Mouse (Mus musculus): ENCODE results near the gene 4833439L19Rik.
"Not testable (repeated sequence)": the region's sequence is repeated elsewhere in the genome, so short reads cannot be mapped to it uniquely, and the experiment has no call there.

4833439L19Rik gene

GRCm38 (mm10) chr13:54565201-54565581 is at the start of gene 4833439L19Rik:
TSS of gene 4833439L19Rik (minus strand) at chr13:54565435.
- in situ Hi-C loops (cut with MseI, MboI): no loop called here

GRCm38 (mm10) chr13:54613141-54613540 is 47.9 kb upstream of the 4833439L19Rik start:
- in situ Hi-C loops (cut with MseI, MboI): not testable (repeated sequence)

GRCm38 (mm10) chr13:54610972-54611754 is 45.9 kb upstream of the 4833439L19Rik start, which contains the start of gene Cltb:
TSS of gene Cltb (minus strand) at chr13:54611344.
- in situ Hi-C loops (cut with MseI, MboI): no loop called here

GRCm38 (mm10) chr13:54610613-54610971 is 45.4 kb upstream of the 4833439L19Rik start:
- in situ Hi-C loops (cut with MseI, MboI): no loop called here

- in situ Hi-C loops (cut with MseI, MboI): no loop called here
Measured at GRCm38 (mm10) chr13:54609301-54609700, 44.1 kb upstream of the 4833439L19Rik start.

- in situ Hi-C loops (cut with MseI, MboI): no loop called here
Measured at GRCm38 (mm10) chr13:54608666-54609065, 43.4 kb upstream of the 4833439L19Rik start.

GRCm38 (mm10) chr13:54608002-54608401 is 42.8 kb upstream of the 4833439L19Rik start:
- in situ Hi-C loops (cut with MseI, MboI): no loop called here

GRCm38 (mm10) chr13:54607204-54607603 is 42.0 kb upstream of the 4833439L19Rik start:
- in situ Hi-C loops (cut with MseI, MboI): no loop called here

GRCm38 (mm10) chr13:54605426-54605825 is 40.2 kb upstream of the 4833439L19Rik start:
- in situ Hi-C loops (cut with MseI, MboI): no loop called here

GRCm38 (mm10) chr13:54604221-54604620 is 39.0 kb upstream of the 4833439L19Rik start:
- in situ Hi-C loops (cut with MseI, MboI): no loop called here

GRCm38 (mm10) chr13:54603501-54603900 is 38.3 kb upstream of the 4833439L19Rik start:
- in situ Hi-C loops (cut with MseI, MboI): no loop called here

- in situ Hi-C loops (cut with MseI, MboI): no loop called here
Measured at GRCm38 (mm10) chr13:54602639-54603111, 37.4 kb upstream of the 4833439L19Rik start.

GRCm38 (mm10) chr13:54598622-54599143 is 33.4 kb upstream of the 4833439L19Rik start:
- in situ Hi-C loops (cut with MseI, MboI): no loop called here

GRCm38 (mm10) chr13:54596870-54597269 is 31.6 kb upstream of the 4833439L19Rik start:
- in situ Hi-C loops (cut with MseI, MboI): no loop called here

- in situ Hi-C loops (cut with MseI, MboI): no loop called here
Measured at GRCm38 (mm10) chr13:54596107-54596690, 31.0 kb upstream of the 4833439L19Rik start.

GRCm38 (mm10) chr13:54593617-54594016 is 28.4 kb upstream of the 4833439L19Rik start:
- in situ Hi-C loops (cut with MseI, MboI): no loop called here

- in situ Hi-C loops (cut with MseI, MboI): no loop called here
Measured at GRCm38 (mm10) chr13:54591776-54592356, 26.6 kb upstream of the 4833439L19Rik start.

GRCm38 (mm10) chr13:54589996-54590951 is 25.0 kb upstream of the 4833439L19Rik start, which contains the start of the genes Nop16 and Higd2a:
TSS of gene Nop16 (minus strand) at chr13:54590090.
TSS of gene Higd2a (plus strand) at chr13:54590207.
- in situ Hi-C loops (cut with MseI, MboI): no loop called here

- in situ Hi-C loops (cut with MseI, MboI): no loop called here
Measured at GRCm38 (mm10) chr13:54589414-54589995, 24.3 kb upstream of the 4833439L19Rik start.

- in situ Hi-C loops (cut with MseI, MboI): no loop called here
Measured at GRCm38 (mm10) chr13:54585831-54586230, 20.6 kb upstream of the 4833439L19Rik start.

- in situ Hi-C loops (cut with MseI, MboI): no loop called here
Measured at GRCm38 (mm10) chr13:54582860-54583259, 17.6 kb upstream of the 4833439L19Rik start.
